ENCODE assay signal across 21 mouse cellular contexts in the genomic region with DNA sequence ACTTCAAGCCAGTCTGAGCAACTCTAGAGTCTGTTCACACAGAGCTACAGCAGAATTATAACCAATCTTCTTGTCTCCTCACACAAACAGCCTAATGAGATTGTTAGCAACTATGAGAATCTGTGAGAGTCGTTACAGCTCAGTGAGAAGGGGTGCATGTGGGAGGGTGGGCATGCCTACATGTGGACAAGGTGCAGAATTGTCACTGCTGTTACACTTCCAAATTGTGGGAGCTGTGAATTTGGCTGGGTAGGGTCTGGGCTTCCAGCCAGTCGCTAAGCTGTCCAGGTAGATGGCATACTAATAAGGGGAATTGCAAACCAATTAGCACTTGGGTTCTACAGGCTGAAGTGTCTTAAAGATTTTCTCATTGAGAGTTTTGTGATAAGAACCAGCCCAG.
"Had no signal": no experiment of that assay in that cellular context is flagged by ENCODE, and none has a peak within 500 bp of the region (broad histone marks: within the 10 kb centered on the region; RNA-seq: fewer than 3 reads in every experiment).

No protein-coding gene starts in this region.

- H3K27ac ChIP-seq: lung, embryonic 15.5 days; macrophage; midbrain, embryonic 12.5 days; neural tube, embryonic 13.5 days; neural tube, embryonic 15.5 days had no signal

- H3K36me3 ChIP-seq: lung, embryonic 15.5 days; midbrain, embryonic 12.5 days; neural tube, embryonic 13.5 days; neural tube, embryonic 15.5 days had no signal

- H3K9me3 ChIP-seq: lung, embryonic 15.5 days; midbrain, embryonic 12.5 days; neural tube, embryonic 13.5 days; neural tube, embryonic 15.5 days had no signal

- H3K4me2 ChIP-seq: lung, embryonic 15.5 days; midbrain, embryonic 12.5 days; neural tube, embryonic 13.5 days; neural tube, embryonic 15.5 days had no signal

- H3K4me3 ChIP-seq: lung, embryonic 15.5 days; megakaryocyte, embryonic 14.5 days; midbrain, embryonic 12.5 days; myocyte; neural tube, embryonic 13.5 days; neural tube, embryonic 15.5 days had no signal

- H3K9ac ChIP-seq: lung, embryonic 15.5 days; midbrain, embryonic 12.5 days; neural tube, embryonic 13.5 days; neural tube, embryonic 15.5 days had no signal

- H3K27me3 ChIP-seq: lung, embryonic 15.5 days; megakaryocyte, embryonic 14.5 days; midbrain, embryonic 12.5 days; neural tube, embryonic 13.5 days; neural tube, embryonic 15.5 days had no signal

- DNase-seq: lung, adult 2 months; lung, postnatal 14 days; lung, postnatal 36 days; midbrain, embryonic 14.5 days; retina, postnatal 1 day; right cerebral cortex, adult 18-20 months; right cerebral cortex, postnatal 25 days; right cerebral cortex, postnatal 4 days; spleen, adult 18-20 months; thymus, adult 18-20 months; thymus, postnatal 14 days; thymus, postnatal 36 days had no signal

- ATAC-seq: lung, postnatal 0 days; midbrain, embryonic 16.5 days had no signal

- H3K4me1 ChIP-seq: lung, embryonic 15.5 days; megakaryocyte, embryonic 14.5 days; midbrain, embryonic 12.5 days; neural tube, embryonic 13.5 days; neural tube, embryonic 15.5 days had no signal
